Mouse (Mus musculus) embryonic facial prominence, embryonic 10.5 days (tissue): ENCODE data around the gene Rbm17. TPM values are rescaled to one million over a fixed set of nuclear protein-coding genes. Genes with fewer than 3 reads are reported as not detected.

Experiments used
- DNase-seq: peaks from one replicate; pipeline ENCODE4 v3.0.0-alpha.2; 2017; ENCODE audit warnings: low spot score
- H3K27ac ChIP-seq: fragments of 300-500 bp; sonication (generic); replicated peaks from 2 replicates; pipeline ENCODE4 v1.5.1; 2016; ENCODE audit warnings: mild to moderate bottlenecking
- H3K27me3 ChIP-seq: fragments of 300-500 bp; sonication (generic); replicated peaks from 2 replicates; pipeline ENCODE4 v1.6.1; 2016; ENCODE audit warnings: low read depth, mild to moderate bottlenecking; ENCODE audit not compliant: poor library complexity, severe bottlenecking
- H3K36me3 ChIP-seq: fragments of 300-500 bp; sonication (generic); replicated peaks from 2 replicates; pipeline ENCODE4 v1.6.1; 2016; ENCODE audit warnings: mild to moderate bottlenecking, moderate library complexity
- H3K4me1 ChIP-seq: fragments of 300-500 bp; sonication (generic); 2 replicates; pipeline ENCODE4 v1.6.1; 2016
- H3K4me3 ChIP-seq: fragments of 300-500 bp; sonication (generic); 2 replicates; pipeline ENCODE4 v1.5.1; 2016; ENCODE audit warnings: mild to moderate bottlenecking, moderate library complexity
- H3K9me3 ChIP-seq: fragments of 300-500 bp; sonication (generic); 2 replicates; pipeline ENCODE4 v1.6.1; 2016; ENCODE audit warnings: mild to moderate bottlenecking
- WGBS: fragments of 180-500 bp; shearing (Covaris S2); methylation state at CpG from one replicate; pipeline ENCODE4 v1.1.7; 2016; 5-methylcytosine and 5-hydroxymethylcytosine counted together
- polyA plus RNA-seq: library from polyadenylated mRNA; unstranded; fragments of >200 nt; fragmentation: Nextera tagmentation; extraction: Ambion mirVana; gene quantifications from 2 replicates; pipeline ENCODE4 v1.2.1, GENCODE M21; 2016

The Rbm17 gene
- polyA plus RNA-seq: 201 TPM in 2 replicates

- Histone ChIP-seq H3K9me3 (no peaks in the 10 kb centered on the region), H3K4me1 (peaks cover 9% of the 10 kb centered on the region), H3K27ac (peak within 1 kb of the TSS; percentile 97), H3K27me3 (no peaks in the 10 kb centered on the region), H3K36me3 (peaks cover 21% of the 10 kb centered on the region), H3K4me3 (peak within 1 kb of the TSS; percentile 97)
- WGBS: 88% methylated on average over 5 of the region's 5 CpGs
- no peak for DNase-seq
Observed at GRCm38 (mm10) chr2:11604053-11604452, at the start of gene Rbm17. TSS of gene Rbm17 (minus strand) at chr2:11604153.

- no peak overlapping the region for H3K27ac ChIP-seq
- H3K4me1 ChIP-seq: no peaks in the 10 kb centered on the region
- no peaks in the 10 kb centered on the region for H3K36me3 ChIP-seq
- no peaks in the 10 kb centered on the region for H3K27me3 ChIP-seq
- DNase-seq: no peak
- H3K9me3 ChIP-seq: no peaks in the 10 kb centered on the region
- WGBS: 50% methylated on average over 6 of the region's 6 CpGs
- H3K4me3 ChIP-seq: no peak overlapping the region
Observed at GRCm38 (mm10) chr2:11653330-11653729, 49.4 kb upstream of the Rbm17 start.

GRCm38 (mm10) chr2:11652780-11653179, 48.8 kb upstream of the Rbm17 start:
- H3K27me3 ChIP-seq: no peaks in the 10 kb centered on the region
- no peaks in the 10 kb centered on the region for H3K4me1 ChIP-seq
- no peak overlapping the region for H3K4me3 ChIP-seq
- DNase-seq: no peak
- H3K36me3 ChIP-seq: no peaks in the 10 kb centered on the region
- 75% methylated on average over 2 of the region's 2 CpGs for WGBS
- no peak overlapping the region for H3K27ac ChIP-seq
- no peaks in the 10 kb centered on the region for H3K9me3 ChIP-seq

- H3K27ac ChIP-seq: no peak overlapping the region
- no peaks in the 10 kb centered on the region for H3K4me1 ChIP-seq
- 90% methylated on average over 3 of the region's 3 CpGs for WGBS
- H3K27me3 ChIP-seq: no peaks in the 10 kb centered on the region
- no peaks in the 10 kb centered on the region for H3K9me3 ChIP-seq
- DNase-seq: no peak
- H3K36me3 ChIP-seq: no peaks in the 10 kb centered on the region
- no peak overlapping the region for H3K4me3 ChIP-seq
Observed at GRCm38 (mm10) chr2:11652196-11652595, 48.2 kb upstream of the Rbm17 start.

GRCm38 (mm10) chr2:11651476-11651875, 47.5 kb upstream of the Rbm17 start:
- Histone ChIP-seq H3K27me3 (no peaks in the 10 kb centered on the region), H3K4me1 (no peaks in the 10 kb centered on the region), H3K27ac (no peak overlapping the region), H3K4me3 (no peak overlapping the region), H3K36me3 (no peaks in the 10 kb centered on the region), H3K9me3 (no peaks in the 10 kb centered on the region)
- DNase-seq: no peak
- WGBS: 55% methylated on average over 3 of the region's 3 CpGs

- Histone ChIP-seq H3K27me3 (no peaks in the 10 kb centered on the region), H3K4me1 (no peaks in the 10 kb centered on the region), H3K27ac (no peak overlapping the region), H3K9me3 (no peaks in the 10 kb centered on the region), H3K36me3 (no peaks in the 10 kb centered on the region), H3K4me3 (no peak overlapping the region)
- DNase-seq: no peak
- 91% methylated on average over 2 of the region's 2 CpGs for WGBS
Observed at GRCm38 (mm10) chr2:11645297-11645696, 41.3 kb upstream of the Rbm17 start.

GRCm38 (mm10) chr2:11644057-11644456, 40.1 kb upstream of the Rbm17 start:
- WGBS: 63% methylated on average over 1 of the region's 1 CpGs
- no peaks in the 10 kb centered on the region for H3K4me1 ChIP-seq

GRCm38 (mm10) chr2:11642451-11642941, 38.5 kb upstream of the Rbm17 start, which contains the start of gene Il2ra:
TSS of gene Il2ra (plus strand) at chr2:11642807.
- Histone ChIP-seq H3K27ac (no peak within 1 kb of the TSS), H3K36me3 (no peaks in the 10 kb centered on the region), H3K27me3 (no peaks in the 10 kb centered on the region), H3K4me1 (no peaks in the 10 kb centered on the region), H3K4me3 (no peak within 1 kb of the TSS), H3K9me3 (no peaks in the 10 kb centered on the region)
- DNase-seq: no peak
- 81% methylated on average over 3 of the region's 3 CpGs for WGBS

More at GRCm38 (mm10) chr2:11644057-11644456, 40.1 kb upstream of the Rbm17 start:
- DNase-seq: no peak
- no peaks in the 10 kb centered on the region for H3K27me3 ChIP-seq
- no peak overlapping the region for H3K27ac ChIP-seq
- H3K4me3 ChIP-seq: no peak overlapping the region
- H3K36me3 ChIP-seq: no peaks in the 10 kb centered on the region
- no peaks in the 10 kb centered on the region for H3K9me3 ChIP-seq

- Histone ChIP-seq H3K4me3 (no peak overlapping the region), H3K4me1 (no peaks in the 10 kb centered on the region), H3K9me3 (no peaks in the 10 kb centered on the region), H3K36me3 (no peaks in the 10 kb centered on the region), H3K27me3 (no peaks in the 10 kb centered on the region), H3K27ac (no peak overlapping the region)
- 78% methylated on average over 1 of the region's 1 CpGs for WGBS
- DNase-seq: no peak
Observed at GRCm38 (mm10) chr2:11637115-11637514, 33.2 kb upstream of the Rbm17 start.

GRCm38 (mm10) chr2:11636138-11636480, 32.2 kb upstream of the Rbm17 start:
- H3K4me1 ChIP-seq: no peaks in the 10 kb centered on the region
- 78% methylated on average over 3 of the region's 3 CpGs for WGBS
- no peaks in the 10 kb centered on the region for H3K9me3 ChIP-seq
- DNase-seq: no peak
- no peaks in the 10 kb centered on the region for H3K27me3 ChIP-seq
- H3K27ac ChIP-seq: no peak overlapping the region
- no peaks in the 10 kb centered on the region for H3K36me3 ChIP-seq
- H3K4me3 ChIP-seq: no peak overlapping the region

- H3K4me1 ChIP-seq: no peaks in the 10 kb centered on the region
- 95% methylated on average over 5 of the region's 5 CpGs for WGBS
Observed at GRCm38 (mm10) chr2:11635471-11636137, 31.7 kb upstream of the Rbm17 start.

GRCm38 (mm10) chr2:11635035-11635434, 31.1 kb upstream of the Rbm17 start:
- Histone ChIP-seq H3K4me3 (no peak overlapping the region), H3K27me3 (no peaks in the 10 kb centered on the region), H3K9me3 (no peaks in the 10 kb centered on the region), H3K27ac (no peak overlapping the region), H3K4me1 (no peaks in the 10 kb centered on the region), H3K36me3 (no peaks in the 10 kb centered on the region)
- no peak for DNase-seq
- 89% methylated on average over 6 of the region's 6 CpGs for WGBS

More at GRCm38 (mm10) chr2:11635471-11636137, 31.7 kb upstream of the Rbm17 start:
- Histone ChIP-seq H3K36me3 (no peaks in the 10 kb centered on the region), H3K9me3 (no peaks in the 10 kb centered on the region), H3K27ac (no peak overlapping the region), H3K27me3 (no peaks in the 10 kb centered on the region), H3K4me3 (no peak overlapping the region)
- DNase-seq: no peak

- H3K9me3 ChIP-seq: no peaks in the 10 kb centered on the region
- no peak for DNase-seq
- 94% methylated on average over 5 of the region's 5 CpGs for WGBS
- H3K4me1 ChIP-seq: no peaks in the 10 kb centered on the region
- H3K4me3 ChIP-seq: no peak within 1 kb of the TSS
- no peaks in the 10 kb centered on the region for H3K36me3 ChIP-seq
- H3K27me3 ChIP-seq: no peaks in the 10 kb centered on the region
- no peak within 1 kb of the TSS for H3K27ac ChIP-seq
Observed at GRCm38 (mm10) chr2:11625890-11626289, 21.9 kb upstream of the Rbm17 start, which contains the start of gene Gm17490. TSS of gene Gm17490 (minus strand) at chr2:11626264.
